Mouse (Mus musculus): ENCODE measurements at regions not wholly inside any gene's neighbourhood (a gene's known extent, or its start where the extent isn't known, plus 50 kb on each side); places are given as distances from the start of the nearest gene placed in this dataset.

DNA sequence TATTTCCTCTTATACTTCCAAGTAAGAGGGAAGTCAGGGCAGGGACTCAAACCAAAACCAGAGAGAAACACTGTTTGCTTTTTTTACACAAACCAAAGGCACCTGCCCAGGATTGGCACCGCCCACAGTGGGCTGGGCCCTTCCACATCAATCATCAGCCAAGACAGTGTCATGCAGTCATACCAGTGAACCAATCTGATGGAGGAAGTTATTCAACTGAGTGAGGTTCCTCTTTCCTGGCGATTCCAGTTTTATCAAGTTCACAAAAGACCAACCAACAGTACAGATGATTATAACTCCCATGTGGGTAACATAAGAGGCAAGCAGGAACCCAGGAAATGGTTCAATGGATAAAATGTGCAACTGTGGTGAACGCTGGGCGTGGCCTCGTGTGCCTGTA, 254.6 kb upstream of the Hs6st1 start:
- TF ChIP-seq POLR2A (IDR thresholded peaks at IDR 0.05; ENCODE audit: insufficient read depth, low read depth, low read length) (no peak), CTCF (IDR thresholded peaks at IDR 0.05) (no peak)

Measured in heart, adult 2 months (tissue).